In genomic region chr12:91488406-91488805, GRCm38 (mm10) we compare ENCODE assay signal across 18 mouse cellular contexts.
"Had no signal": no experiment of that assay in that cellular context is flagged by ENCODE, and none has a peak within 500 bp of the region (broad histone marks: within the 10 kb centered on the region; RNA-seq: fewer than 3 reads in every experiment).

No protein-coding gene starts in this region.

- ATAC-seq: liver, postnatal 0 days; lung, postnatal 0 days; midbrain, embryonic 15.5 days had no signal

- H3K4me3 ChIP-seq: liver, embryonic 15.5 days; lung, embryonic 15.5 days; megakaryocyte, embryonic 14.5 days; midbrain, embryonic 12.5 days; midbrain, embryonic 15.5 days; neural tube, embryonic 12.5 days; stomach, embryonic 15.5 days had no signal

- H3K27ac ChIP-seq: liver, embryonic 15.5 days; lung, embryonic 15.5 days; macrophage; midbrain, embryonic 12.5 days; midbrain, embryonic 15.5 days; neural tube, embryonic 12.5 days; stomach, embryonic 15.5 days; stomach, postnatal 0 days had no signal

- H3K27me3 ChIP-seq: liver, embryonic 15.5 days; lung, embryonic 15.5 days; megakaryocyte, embryonic 14.5 days; midbrain, embryonic 12.5 days; midbrain, embryonic 15.5 days; neural tube, embryonic 12.5 days; stomach, embryonic 15.5 days had no signal

- H3K9me3 ChIP-seq: liver, embryonic 15.5 days; lung, embryonic 15.5 days; midbrain, embryonic 12.5 days; midbrain, embryonic 15.5 days; neural tube, embryonic 12.5 days; stomach, embryonic 15.5 days had no signal

- DNase-seq: liver, postnatal 0 days; lung, adult 2 months; lung, postnatal 14 days; lung, postnatal 36 days; right cerebral cortex, postnatal 14 days; thymus, adult 2 months; thymus, postnatal 25 days; thymus, postnatal 4 days had no signal

- H3K4me2 ChIP-seq: liver, embryonic 15.5 days; lung, embryonic 15.5 days; midbrain, embryonic 12.5 days; midbrain, embryonic 15.5 days; neural tube, embryonic 12.5 days; stomach, embryonic 15.5 days had no signal

- H3K4me1 ChIP-seq: liver, embryonic 15.5 days; lung, embryonic 15.5 days; megakaryocyte, embryonic 14.5 days; midbrain, embryonic 12.5 days; midbrain, embryonic 15.5 days; neural tube, embryonic 12.5 days; stomach, embryonic 15.5 days had no signal

- H3K36me3 ChIP-seq: liver, embryonic 15.5 days; lung, embryonic 15.5 days; midbrain, embryonic 12.5 days; midbrain, embryonic 15.5 days; neural tube, embryonic 12.5 days; stomach, embryonic 15.5 days had no signal

- H3K9ac ChIP-seq: liver, embryonic 15.5 days; liver, postnatal 0 days; lung, embryonic 15.5 days; midbrain, embryonic 12.5 days; midbrain, embryonic 15.5 days; neural tube, embryonic 12.5 days; stomach, embryonic 15.5 days had no signal
